Mouse (Mus musculus) liver, adult 2 months (tissue): Measurements from ENCODE around the gene Mesp2. TPM values are rescaled to one million over a fixed set of nuclear protein-coding genes. Genes with fewer than 3 reads are reported as not detected.

Experiments
- DNase-seq: peaks from one replicate; pipeline ENCODE4 v3.0.0-alpha.2; 2011; ENCODE audit warnings: low read depth, low spot score; ENCODE audit errors: extremely low read depth
- H3K27ac ChIP-seq: fragments of 200-500 bp; replicated peaks from 2 replicates; pipeline ENCODE4 v1.5.1; 2012; ENCODE audit warnings: low read depth, mild to moderate bottlenecking, control low read depth, inconsistent platforms, low read length; ENCODE audit not compliant: insufficient read depth
- H3K27me3 ChIP-seq: fragments of 200-500 bp; 2 replicates; pipeline ENCODE4 v1.6.1; 2012; ENCODE audit warnings: mild to moderate bottlenecking, moderate library complexity, low read length, inconsistent platforms; ENCODE audit not compliant: control insufficient read depth, insufficient read depth
- H3K36me3 ChIP-seq: fragments of 200-500 bp; 2 replicates; pipeline ENCODE4 v1.6.1; 2012; ENCODE audit warnings: low read length, inconsistent platforms; ENCODE audit not compliant: control insufficient read depth, insufficient read depth
- H3K4me1 ChIP-seq: fragments of 200-500 bp; 2 replicates; pipeline ENCODE4 v1.6.1; 2011; ENCODE audit warnings: low read length; ENCODE audit not compliant: control insufficient read depth, insufficient read depth
- H3K4me3 ChIP-seq: fragments of 200-500 bp; 2 replicates; pipeline ENCODE4 v1.5.1; 2011; ENCODE audit warnings: low read depth, mild to moderate bottlenecking, control low read depth, low read length, moderate library complexity; ENCODE audit not compliant: insufficient read depth
- H3K79me2 ChIP-seq: fragments of 200-500 bp; 2 replicates; pipeline ENCODE4 v1.6.1; 2012; ENCODE audit warnings: inconsistent platforms, mild to moderate bottlenecking, low read length, moderate library complexity; ENCODE audit not compliant: control insufficient read depth, insufficient read depth
- H3K9ac ChIP-seq: fragments of 200-500 bp; 2 replicates; pipeline ENCODE4 v1.6.1; 2012; ENCODE audit warnings: low read depth, mild to moderate bottlenecking, control low read depth, inconsistent platforms, low read length
- CTCF ChIP-seq: fragments of 200-500 bp; IDR thresholded peaks from 2 replicates; pipeline ENCODE4 v1.5.1; 2011; ENCODE audit warnings: low read depth, low read length, control low read depth
- POLR2A ChIP-seq: fragments of 200-500 bp; IDR thresholded peaks from 2 replicates; pipeline ENCODE4 v1.6.1; 2011; ENCODE audit warnings: low read length, control low read depth; ENCODE audit not compliant: insufficient read depth; ENCODE audit errors: extremely low read depth
- WGBS: fragments of 180-500 bp; shearing (Covaris S2); methylation state at CpG from one replicate; pipeline ENCODE4 v1.1.7; 2018; 5-methylcytosine and 5-hydroxymethylcytosine counted together
- polyA plus RNA-seq: library from polyadenylated mRNA; depleted of rRNA; stranded (reverse); fragments of >200 nt; gene quantifications from 2 replicates; pipeline ENCODE4 v1.2.3, GENCODE M21; 2012; rRNA removed
- total RNA-seq: library from RNA; depleted of rRNA; stranded (reverse); fragments of >200 nt; gene quantifications from 2 replicates; pipeline ENCODE4 v1.2.3, GENCODE M21; 2014; rRNA removed

Gene Mesp2
- total RNA-seq: 0.07 and 0.09 TPM in 2 replicates
- 0.23 and 0.24 TPM in 2 replicates for polyA plus RNA-seq

DNA sequence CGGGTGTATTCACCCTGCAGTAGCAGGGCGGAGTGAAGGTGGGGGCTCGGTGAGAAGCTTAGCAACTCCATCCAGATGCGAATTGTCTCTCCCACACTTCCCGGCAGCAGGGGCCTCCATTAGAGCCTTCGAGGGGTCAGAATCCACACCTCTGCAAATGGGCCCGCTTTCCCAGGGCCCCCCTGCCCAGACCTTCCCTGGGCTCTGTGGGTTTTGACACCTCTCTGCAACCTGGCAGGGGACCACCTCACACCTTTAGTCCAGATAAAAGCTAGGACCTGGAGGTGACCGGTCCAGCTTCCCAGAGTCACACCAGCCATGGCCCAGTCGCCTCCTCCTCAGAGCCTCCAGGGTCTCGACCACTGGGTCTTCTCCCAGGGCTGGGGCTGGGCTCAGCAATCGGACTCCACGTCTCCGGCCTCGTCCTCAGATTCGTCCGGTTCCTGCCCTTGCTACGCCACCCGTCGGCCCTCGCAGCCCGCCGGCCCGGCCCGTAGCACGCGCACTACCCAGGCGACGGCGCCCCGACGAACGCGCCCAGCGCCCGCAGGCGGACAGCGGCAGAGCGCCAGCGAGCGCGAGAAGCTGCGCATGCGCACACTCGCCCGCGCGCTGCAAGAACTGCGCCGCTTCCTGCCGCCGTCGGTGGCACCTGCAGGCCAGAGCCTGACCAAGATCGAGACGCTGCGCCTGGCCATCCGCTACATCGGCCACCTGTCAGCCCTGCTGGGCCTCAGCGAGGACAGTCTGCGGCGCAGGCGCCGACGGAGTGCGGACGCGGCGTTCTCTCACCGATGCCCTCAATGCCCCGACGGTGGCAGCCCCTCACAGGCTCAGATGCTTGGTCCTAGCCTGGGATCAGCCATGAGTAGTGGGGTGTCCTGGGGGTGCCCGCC lies at the start of gene Mesp2:
Mesp2 (plus strand) TSS at position 117 of the 896 bp plus-strand sequence.
- H3K27me3 ChIP-seq: no peaks in the 10 kb centered on the region
- H3K4me3 ChIP-seq: no peak within 1 kb of the TSS; the same call in 1 of the 2 replicates
- H3K9ac ChIP-seq: peak within 1 kb of the TSS; percentile 59
- WGBS: 17% methylated on average over 71 of the region's 71 CpGs
- peak within 1 kb of the TSS; percentile 22 for H3K27ac ChIP-seq
- DNase-seq: peak; percentile 48
- H3K79me2 ChIP-seq: no peaks in the 10 kb centered on the region
- peaks cover 3% of the 10 kb centered on the region for H3K4me1 ChIP-seq
- TF ChIP-seq CTCF (no peak), POLR2A (no peak)
- H3K36me3 ChIP-seq: no peaks in the 10 kb centered on the region

DNA sequence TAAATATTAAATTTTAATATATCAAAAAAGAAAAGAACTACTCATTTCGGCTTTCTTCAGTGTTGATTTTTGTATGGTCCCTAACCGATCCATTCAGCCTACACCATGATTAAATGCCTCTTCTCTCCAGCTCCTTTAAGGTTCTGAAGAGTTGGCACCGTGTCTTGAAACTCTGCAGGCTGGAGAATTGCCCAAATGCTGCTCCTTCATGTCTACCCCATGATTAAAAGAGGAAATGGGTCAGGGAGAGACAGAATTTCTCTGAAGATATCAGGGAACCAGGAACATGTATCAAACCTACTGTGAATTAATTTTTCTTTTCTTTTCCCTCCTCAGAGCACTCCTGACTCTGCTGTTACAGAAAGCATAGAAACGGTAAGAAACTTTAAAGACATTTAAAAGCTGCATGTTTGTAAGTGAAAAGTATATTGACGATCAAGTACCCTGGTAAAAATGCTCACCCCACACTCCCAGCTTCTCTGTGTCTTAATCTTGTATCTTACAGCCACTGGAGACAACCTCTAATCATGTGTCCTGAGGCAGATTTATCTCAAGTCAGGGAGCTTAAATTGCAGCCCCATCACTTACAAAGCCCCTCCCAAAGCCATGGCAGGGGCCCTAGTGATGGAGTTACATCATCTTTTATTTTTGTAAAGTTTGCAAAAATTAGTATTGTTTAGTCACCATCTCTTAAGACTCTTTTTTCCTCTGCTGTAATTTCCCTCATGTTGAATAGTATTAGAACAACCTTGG lies 49.2 kb upstream of the Mesp2 start:
- WGBS: 74% methylated on average over 5 of the region's 5 CpGs
- DNase-seq: no peak
- Histone ChIP-seq H3K4me3 (no peak overlapping the region), H3K36me3 (no peaks in the 10 kb centered on the region), H3K27ac (no peak overlapping the region), H3K79me2 (no peaks in the 10 kb centered on the region), H3K4me1 (peaks cover 1% of the 10 kb centered on the region; the same call in 1 of the 2 replicates), H3K27me3 (no peaks in the 10 kb centered on the region), H3K9ac (no peak overlapping the region)
- TF ChIP-seq POLR2A (no peak), CTCF (no peak)

DNA sequence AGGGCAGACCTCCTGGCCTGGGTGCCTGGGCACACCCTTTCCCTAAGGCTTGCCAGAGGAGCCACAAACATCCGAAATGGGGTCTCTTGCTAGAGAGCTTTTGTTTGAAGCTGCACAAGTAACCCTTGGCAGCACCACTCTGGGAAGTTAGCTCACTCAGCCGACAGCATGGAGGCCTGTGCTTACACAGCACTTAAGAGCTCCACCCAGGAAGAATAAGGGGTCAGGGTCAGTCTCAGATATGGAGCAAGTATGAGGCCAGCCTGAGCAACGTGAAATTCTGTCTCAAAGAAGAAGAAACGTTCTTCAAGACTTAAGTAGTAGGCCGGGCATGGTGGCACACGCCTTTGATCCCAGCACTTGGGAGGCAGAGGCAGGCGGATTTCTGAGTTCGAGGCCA lies 48.4 kb upstream of the Mesp2 start:
- H3K27me3 ChIP-seq: no peaks in the 10 kb centered on the region
- no peak for TF ChIP-seq POLR2A
- TF ChIP-seq CTCF: no peak
- no peak overlapping the region for H3K9ac ChIP-seq
- H3K4me1 ChIP-seq: peaks cover 1% of the 10 kb centered on the region; the same call in 1 of the 2 replicates
- DNase-seq: no peak
- WGBS: 76% methylated on average over 8 of the region's 8 CpGs
- no peaks in the 10 kb centered on the region for H3K36me3 ChIP-seq
- H3K4me3 ChIP-seq: no peak overlapping the region
- no peaks in the 10 kb centered on the region for H3K79me2 ChIP-seq
- H3K27ac ChIP-seq: no peak overlapping the region

DNA sequence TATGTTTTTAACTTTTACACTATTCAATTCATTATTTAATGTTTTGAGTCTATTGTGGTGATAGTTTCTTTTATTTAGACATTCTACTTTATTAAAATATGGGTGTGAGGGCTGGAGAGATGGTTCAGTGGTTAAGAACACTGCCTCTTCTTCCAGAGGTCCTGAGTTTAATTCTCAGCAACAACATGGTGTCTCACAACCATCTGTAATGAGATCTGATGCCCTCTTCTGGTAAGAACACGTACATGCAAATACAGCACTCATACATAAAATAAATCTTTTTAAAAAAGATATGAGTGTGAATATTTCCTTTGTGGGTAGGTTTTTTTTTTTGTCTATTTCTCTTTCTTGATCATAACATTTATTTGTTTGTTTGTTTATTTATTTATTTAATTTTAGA lies 44.5 kb upstream of the Mesp2 start:
- H3K27ac ChIP-seq: no peak overlapping the region
- H3K9ac ChIP-seq: no peak overlapping the region
- no peak overlapping the region for H3K4me3 ChIP-seq
- 71% methylated on average over 1 of the region's 1 CpGs for WGBS
- TF ChIP-seq CTCF (no peak), POLR2A (no peak)
- no peaks in the 10 kb centered on the region for H3K36me3 ChIP-seq
- no peaks in the 10 kb centered on the region for H3K79me2 ChIP-seq
- H3K4me1 ChIP-seq: no peaks in the 10 kb centered on the region
- DNase-seq: no peak
- no peaks in the 10 kb centered on the region for H3K27me3 ChIP-seq

DNA sequence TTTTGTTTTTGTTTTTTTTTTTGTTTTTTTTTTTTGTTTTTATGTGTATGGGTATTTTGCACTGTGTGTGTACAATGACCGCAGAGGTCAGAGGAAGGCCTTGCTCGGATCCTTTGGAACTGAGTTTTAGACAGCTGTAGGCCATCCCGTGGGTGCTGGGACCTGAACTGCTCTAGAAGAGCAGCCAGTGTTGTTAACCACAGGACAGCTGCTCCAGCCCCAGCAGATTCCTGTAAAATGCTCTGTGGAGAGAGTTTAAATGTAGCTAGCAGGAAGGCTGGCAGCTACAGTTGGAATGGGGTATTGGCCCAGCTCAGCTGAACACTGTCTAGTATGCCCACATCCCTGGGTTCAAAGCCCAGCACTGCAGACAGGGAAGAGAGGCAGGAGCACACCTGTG lies 40.9 kb upstream of the Mesp2 start:
- Histone ChIP-seq H3K27me3 (no peaks in the 10 kb centered on the region), H3K9ac (no peak overlapping the region), H3K36me3 (no peaks in the 10 kb centered on the region), H3K27ac (no peak overlapping the region), H3K4me1 (peaks cover 2% of the 10 kb centered on the region; the same call in 1 of the 2 replicates), H3K79me2 (no peaks in the 10 kb centered on the region), H3K4me3 (no peak overlapping the region)
- 90% methylated on average over 3 of the region's 3 CpGs for WGBS
- TF ChIP-seq CTCF (no peak), POLR2A (no peak)
- no peak for DNase-seq
